In genomic region chr12:111416921-111417779, GRCm38 (mm10) we compare ENCODE assay signal across 8 mouse cellular contexts. TPM values are rescaled to one million over a fixed set of nuclear protein-coding genes. Genes with fewer than 3 reads are reported as not detected.
DNase-seq lines count a peak whose midpoint lies in the region; ATAC-seq and TF ChIP-seq lines count a peak whose summit lies in the region.

TSS of gene Exoc3l4 (plus strand) at chr12:111417017.

- H3K27ac ChIP-seq in bone marrow, adult 2 months (ENCODE audit: control insufficient read depth, insufficient read depth, low read depth, low read length, poor library complexity): 0 out of 2 replicates have a peak within 1 kb of the TSS, but pooled peaks have one; percentile 17
- H3K27ac ChIP-seq in heart, embryonic 15.5 days: peak within 1 kb of the TSS; percentile 44; the same call in 1 of the 2 replicates
- no peak within 1 kb of the TSS for H3K27ac ChIP-seq in midbrain, embryonic 13.5 days

- H3K36me3 ChIP-seq in C2C12 (ENCODE audit: control insufficient read depth, insufficient read depth): no peaks in the 10 kb centered on the region
- no peaks in the 10 kb centered on the region for H3K36me3 ChIP-seq in heart, embryonic 15.5 days
- no peaks in the 10 kb centered on the region for H3K36me3 ChIP-seq in midbrain, embryonic 13.5 days

- no peak for TF ChIP-seq POLR2A in bone marrow, adult 2 months (IDR thresholded peaks at IDR 0.05; ENCODE audit: borderline replicate concordance, control insufficient read depth, low read depth, low read length)

- 11% methylated on average over 17 of the region's 17 CpGs for WGBS in bone marrow, adult 2 months
- WGBS in heart, embryonic 15.5 days: 7% methylated on average over 17 of the region's 17 CpGs
- WGBS in midbrain, embryonic 13.5 days: 2% methylated on average over 17 of the region's 17 CpGs

- no peaks in the 10 kb centered on the region for H3K79me3 ChIP-seq in C2C12 (ENCODE audit: low read depth)

- H3K79me2 ChIP-seq in C2C12 (ENCODE audit: control insufficient read depth, insufficient read depth): no peaks in the 10 kb centered on the region

- H3K27me3 ChIP-seq in C2C12 (ENCODE audit: control insufficient read depth, insufficient read depth, insufficient read length): no peaks in the 10 kb centered on the region
- peaks cover 16% of the 10 kb centered on the region for H3K27me3 ChIP-seq in heart, embryonic 15.5 days
- H3K27me3 ChIP-seq in midbrain, embryonic 13.5 days: peaks cover 37% of the 10 kb centered on the region

- peak within 1 kb of the TSS; percentile 47 for H3K9ac ChIP-seq in heart, embryonic 15.5 days
- peak within 1 kb of the TSS; percentile 49 for H3K9ac ChIP-seq in midbrain, embryonic 13.5 days (replicated peaks)

- H3K4me1 ChIP-seq in bone marrow, adult 2 months (ENCODE audit: control insufficient read depth, insufficient read depth, low read length): no peaks in the 10 kb centered on the region
- peaks cover 54% of the 10 kb centered on the region for H3K4me1 ChIP-seq in heart, embryonic 15.5 days (replicated peaks)
- peaks cover 23% of the 10 kb centered on the region for H3K4me1 ChIP-seq in midbrain, embryonic 13.5 days (replicated peaks)

- ATAC-seq in heart, embryonic 15.5 days (replicated peaks; ENCODE audit: insufficient number of reproducible peaks, insufficient read depth, low FRiP score, low read depth): no peak; the same call in 1 of the 2 replicates
- ATAC-seq in midbrain, embryonic 13.5 days: 0 out of 2 replicates have a peak, but pooled peaks have one; percentile 41

- no peak within 1 kb of the TSS for H3ac ChIP-seq in C2C12 (ENCODE audit: control insufficient read depth, insufficient read length, low read depth)

- H3K4me3 ChIP-seq in C2C12 (ENCODE audit: insufficient read depth, poor library complexity, severe bottlenecking): no peak within 1 kb of the TSS
- H3K4me3 ChIP-seq in bone marrow, adult 2 months (replicated peaks; ENCODE audit: control insufficient read depth, low read depth, low read length): no peak within 1 kb of the TSS
- peak within 1 kb of the TSS; percentile 44 for H3K4me3 ChIP-seq in heart, embryonic 15.5 days
- peak within 1 kb of the TSS; percentile 13 for H3K4me3 ChIP-seq in midbrain, embryonic 13.5 days (replicated peaks)

- DNase-seq in kidney, postnatal 4 days: peak; percentile 66 to 77
- no peak for DNase-seq in left cerebral cortex, postnatal 10 days (ENCODE audit: extremely low spot score in 1 of 2, low spot score in 2 of 2)
- DNase-seq in frontal cortex, postnatal 36 days (ENCODE audit: low spot score in 2 of 2): no peak
- no peak for DNase-seq in adrenal gland, adult 18-20 months (ENCODE audit: low spot score in 2 of 2)

- TF ChIP-seq CTCF in C2C12 (IDR thresholded peaks at IDR 0.05; ENCODE audit: control insufficient read depth, insufficient read depth, insufficient read length): no peak
- TF ChIP-seq CTCF in bone marrow, adult 2 months (IDR thresholded peaks at IDR 0.05; ENCODE audit: control insufficient read depth, insufficient read depth, low read length): no peak

- intact Hi-C loops in left cerebral cortex, postnatal 10 days (cut with DNase I): no loop called here

- peak within 1 kb of the TSS; percentile 72 for H3K4me2 ChIP-seq in heart, embryonic 15.5 days
- peak within 1 kb of the TSS; percentile 51 for H3K4me2 ChIP-seq in midbrain, embryonic 13.5 days (replicated peaks)

- H3K9me3 ChIP-seq in heart, embryonic 15.5 days (replicated peaks): no peaks in the 10 kb centered on the region
- no peaks in the 10 kb centered on the region for H3K9me3 ChIP-seq in midbrain, embryonic 13.5 days

TF ChIP-seq in C2C12, 6 proteins besides CTCF, POLR2A, EP300 and RAD21:
- TF ChIP-seq USF1 (IDR thresholded peaks at IDR 0.05; ENCODE audit: low read depth) (no peak), MYOG (IDR thresholded peaks at IDR 0.05; ENCODE audit: control insufficient read depth, extremely low read depth, insufficient read length) (no peak), MAX (IDR thresholded peaks at IDR 0.05) (no peak), MYOD1 (IDR thresholded peaks at IDR 0.05; ENCODE audit: control insufficient read depth, insufficient read length, low read depth) (no peak), CEBPB (IDR thresholded peaks at IDR 0.05; ENCODE audit: low read depth) (no peak), FOSL1 (IDR thresholded peaks at IDR 0.05; ENCODE audit: insufficient read depth, low read length, poor library complexity, severe bottlenecking) (no peak)
TF ChIP-seq in C2C12: peak in this region for 0.

RNA-seq across cellular contexts. Expression of gene Exoc3l4, which starts in this region (rescaled TPM):
- polyA plus RNA-seq in C2C12 (2012; fragmentation: generic; extraction: Trizol): 58.3 TPM
- polyA plus RNA-seq in bone marrow, adult 2 months (2011; ENCODE audit: insufficient read depth, insufficient read length, low replicate concordance, missing spikeins): 7.3 and 18.4 TPM in 2 replicates
- 8.0 and 15.1 TPM in 2 replicates for polyA plus RNA-seq in heart, embryonic 15.5 days (2015; fragmentation: Nextera tagmentation; extraction: Ambion mirVana)
- 2.0 and 2.4 TPM in 2 replicates for polyA plus RNA-seq in midbrain, embryonic 13.5 days (2015; fragmentation: Nextera tagmentation; extraction: Ambion mirVana)
- 1 to 10 TPM; 1.1 to 1.7 TPM for total RNA-seq in left cerebral cortex, postnatal 10 days (2021)
- total RNA-seq in adrenal gland, adult 18-20 months (2021): 1 to 10 TPM; 3.3 to 4.1 TPM

Comparison
In these comparisons a context has a peak if more than half of its experiments do, and no peak if none do; other contexts are left out.
1. H3K4me3 ChIP-seq: peak in heart, embryonic 15.5 days (single experiment) and midbrain, embryonic 13.5 days (single experiment); none in C2C12 (single experiment) and bone marrow, adult 2 months (single experiment).
2. DNase-seq: peak in kidney, postnatal 4 days (2 of 2); none in left cerebral cortex, postnatal 10 days (0 of 2), frontal cortex, postnatal 36 days (0 of 2) and adrenal gland, adult 18-20 months (0 of 2).